Mouse (Mus musculus): Measurements from ENCODE around the gene Itgb7. TPM values are rescaled to one million over a fixed set of nuclear protein-coding genes. Genes with fewer than 3 reads are reported as not detected.

The Itgb7 gene
- total and polyA plus RNA-seq, 2 experiments from 2014 or later: 0.23 to 0.79 TPM

DNA sequence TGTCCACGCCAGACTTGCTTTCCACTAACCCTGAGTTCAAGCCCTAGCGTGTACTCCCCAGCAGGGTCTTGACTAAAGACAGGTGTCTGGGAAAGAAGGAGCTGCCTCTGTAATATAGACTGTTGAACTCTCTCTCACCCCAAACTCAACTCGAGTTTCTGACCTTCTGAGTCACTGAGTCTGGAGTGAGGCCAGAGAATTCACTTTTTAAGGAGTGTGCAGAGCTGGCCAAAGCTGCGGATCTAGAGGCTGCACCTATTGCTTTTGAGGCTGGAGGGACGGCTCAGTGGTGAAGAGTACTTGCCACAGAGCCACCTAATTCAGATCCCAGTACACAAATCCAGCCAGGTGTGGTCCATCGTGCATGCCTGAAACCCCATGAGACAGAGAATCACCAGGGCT, 64.1 kb downstream of the Itgb7 start:
- Histone ChIP-seq H3K9ac (replicated peaks; ENCODE audit: low read depth, low read length) (no peak overlapping the region), H3K36me3 (replicated peaks; ENCODE audit: control insufficient read depth, insufficient read depth, low read length) (no peaks in the 10 kb centered on the region), H3K9me3 (replicated peaks; ENCODE audit: control insufficient read depth, low read length) (no peaks in the 10 kb centered on the region), H3K4me2 (ENCODE audit: low read depth, low read length) (no peak overlapping the region), H3K27me3 (ENCODE audit: control insufficient read depth, insufficient read depth, low read length) (no peaks in the 10 kb centered on the region), H3K27ac (ENCODE audit: low read depth) (peak overlapping the region; percentile 30), H3K4me3 (ENCODE audit: low read depth, low read length) (no peak overlapping the region), H3K4me1 (ENCODE audit: control insufficient read depth, insufficient read depth) (peaks cover 11% of the 10 kb centered on the region)
- ATAC-seq (ENCODE audit: insufficient read depth, low read depth) (peak; percentile 67; the same call in 1 of the 2 replicates), DNase-seq (ENCODE audit: low spot score) (peak; percentile 40)
- TF ChIP-seq CTCF (IDR thresholded peaks at IDR 0.05; ENCODE audit: low read depth) (no peak), EP300 (IDR thresholded peaks at IDR 0.05; ENCODE audit: low read depth) (no peak)
- WGBS: 27% methylated on average over 6 of the region's 6 CpGs

Other genes with a start within 250 kb of the Itgb7 start
- gene Krt8, start 227.5 kb downstream of the Itgb7 start, total RNA-seq (2014; rRNA removed; ENCODE audit: low replicate concordance): 19.0 and 110 TPM in 2 replicates
- 7.2 and 10.0 TPM in 2 replicates for gene Krt8, start 227.5 kb downstream of the Itgb7 start, polyA plus RNA-seq (2015; fragmentation: Nextera tagmentation; extraction: Ambion mirVana)
- gene Krt18, start 203.8 kb downstream of the Itgb7 start, total RNA-seq (2014; rRNA removed; ENCODE audit: low replicate concordance): 12.9 and 75.9 TPM in 2 replicates
- gene Krt18, start 203.8 kb downstream of the Itgb7 start, polyA plus RNA-seq (2015; fragmentation: Nextera tagmentation; extraction: Ambion mirVana): 15.0 and 15.3 TPM in 2 replicates
- gene Eif4b, start 158.2 kb downstream of the Itgb7 start, total RNA-seq (2014; rRNA removed; ENCODE audit: low replicate concordance): 109 and 110 TPM in 2 replicates
- 40.6 and 46.0 TPM in 2 replicates for gene Eif4b, start 158.2 kb downstream of the Itgb7 start, polyA plus RNA-seq (2015; fragmentation: Nextera tagmentation; extraction: Ambion mirVana)
- gene Tns2, start 131.5 kb downstream of the Itgb7 start, total RNA-seq (2014; rRNA removed; ENCODE audit: low replicate concordance): 40.3 and 57.9 TPM in 2 replicates
- 21.9 and 24.6 TPM in 2 replicates for gene Tns2, start 131.5 kb downstream of the Itgb7 start, polyA plus RNA-seq (2015; fragmentation: Nextera tagmentation; extraction: Ambion mirVana)
- 20.0 and 22.8 TPM in 2 replicates for gene Spryd3, start 95.7 kb downstream of the Itgb7 start, total RNA-seq (2014; rRNA removed; ENCODE audit: low replicate concordance)
- 15.1 and 16.0 TPM in 2 replicates for gene Spryd3, start 95.7 kb downstream of the Itgb7 start, polyA plus RNA-seq (2015; fragmentation: Nextera tagmentation; extraction: Ambion mirVana)
- 30.5 and 35.4 TPM in 2 replicates for gene Igfbp6, start 87.6 kb downstream of the Itgb7 start, total RNA-seq (2014; rRNA removed; ENCODE audit: low replicate concordance)
- 24.0 and 24.2 TPM in 2 replicates for gene Igfbp6, start 87.6 kb downstream of the Itgb7 start, polyA plus RNA-seq (2015; fragmentation: Nextera tagmentation; extraction: Ambion mirVana)
- gene Soat2, start 81.4 kb downstream of the Itgb7 start, total RNA-seq (2014; rRNA removed; ENCODE audit: low replicate concordance): 1.7 TPM in 1 of 2 replicates, not detected in the other
- gene Soat2, start 81.4 kb downstream of the Itgb7 start, polyA plus RNA-seq (2015; fragmentation: Nextera tagmentation; extraction: Ambion mirVana): 0.08 and 0.14 TPM in 2 replicates
- gene Zfp740, start 28.7 kb downstream of the Itgb7 start, total RNA-seq (2014; rRNA removed; ENCODE audit: low replicate concordance): 31.1 and 38.4 TPM in 2 replicates
- 17.7 and 18.8 TPM in 2 replicates for gene Zfp740, start 28.7 kb downstream of the Itgb7 start, polyA plus RNA-seq (2015; fragmentation: Nextera tagmentation; extraction: Ambion mirVana)
- gene Csad, start 27.2 kb downstream of the Itgb7 start, total RNA-seq (2014; rRNA removed; ENCODE audit: low replicate concordance): 43.9 and 64.7 TPM in 2 replicates
- gene Csad, start 27.2 kb downstream of the Itgb7 start, polyA plus RNA-seq (2015; fragmentation: Nextera tagmentation; extraction: Ambion mirVana): 27.7 and 33.1 TPM in 2 replicates
- gene Rarg, start 25.6 kb upstream of the Itgb7 start, total RNA-seq (2014; rRNA removed; ENCODE audit: low replicate concordance): 8.9 and 9.7 TPM in 2 replicates
- gene Rarg, start 25.6 kb upstream of the Itgb7 start, polyA plus RNA-seq (2015; fragmentation: Nextera tagmentation; extraction: Ambion mirVana): 5.4 and 6.0 TPM in 2 replicates
- gene Gm9918, start 38.6 kb upstream of the Itgb7 start, total RNA-seq (2014; rRNA removed; ENCODE audit: low replicate concordance): not detected in 2 replicates
- gene Gm9918, start 38.6 kb upstream of the Itgb7 start, polyA plus RNA-seq (2015; fragmentation: Nextera tagmentation; extraction: Ambion mirVana): not detected in 2 replicates
- gene Mfsd5, start 47.5 kb upstream of the Itgb7 start, total RNA-seq (2014; rRNA removed; ENCODE audit: low replicate concordance): 35.6 and 53.5 TPM in 2 replicates
- 31.4 and 34.1 TPM in 2 replicates for gene Mfsd5, start 47.5 kb upstream of the Itgb7 start, polyA plus RNA-seq (2015; fragmentation: Nextera tagmentation; extraction: Ambion mirVana)
- 11.6 and 15.3 TPM in 2 replicates for gene Espl1, start 64.3 kb upstream of the Itgb7 start, total RNA-seq (2014; rRNA removed; ENCODE audit: low replicate concordance)
- gene Espl1, start 64.3 kb upstream of the Itgb7 start, polyA plus RNA-seq (2015; fragmentation: Nextera tagmentation; extraction: Ambion mirVana): 2.3 and 3.7 TPM in 2 replicates
- 90.7 and 148 TPM in 2 replicates for gene Pfdn5, start 94.2 kb upstream of the Itgb7 start, total RNA-seq (2014; rRNA removed; ENCODE audit: low replicate concordance)
- gene Pfdn5, start 94.2 kb upstream of the Itgb7 start, polyA plus RNA-seq (2015; fragmentation: Nextera tagmentation; extraction: Ambion mirVana): 344 and 362 TPM in 2 replicates
- gene Myg1, start 99.8 kb upstream of the Itgb7 start, total RNA-seq (2014; rRNA removed; ENCODE audit: low replicate concordance): 35.6 and 60.5 TPM in 2 replicates
- 39.0 and 41.1 TPM in 2 replicates for gene Myg1, start 99.8 kb upstream of the Itgb7 start, polyA plus RNA-seq (2015; fragmentation: Nextera tagmentation; extraction: Ambion mirVana)
- 25.9 and 59.6 TPM in 2 replicates for gene Aaas, start 118.8 kb upstream of the Itgb7 start, total RNA-seq (2014; rRNA removed; ENCODE audit: low replicate concordance)
- 18.8 and 20.4 TPM in 2 replicates for gene Aaas, start 118.8 kb upstream of the Itgb7 start, polyA plus RNA-seq (2015; fragmentation: Nextera tagmentation; extraction: Ambion mirVana)
- not detected in 2 replicates for gene Sp7, start 135.2 kb upstream of the Itgb7 start, total RNA-seq (2014; rRNA removed; ENCODE audit: low replicate concordance)
- gene Sp7, start 135.2 kb upstream of the Itgb7 start, polyA plus RNA-seq (2015; fragmentation: Nextera tagmentation; extraction: Ambion mirVana): not detected in 2 replicates
- gene Sp1, start 174.2 kb upstream of the Itgb7 start, total RNA-seq (2014; rRNA removed; ENCODE audit: low replicate concordance): 32.1 and 32.6 TPM in 2 replicates
- 3.0 and 3.1 TPM in 2 replicates for gene Sp1, start 174.2 kb upstream of the Itgb7 start, polyA plus RNA-seq (2015; fragmentation: Nextera tagmentation; extraction: Ambion mirVana)
- gene Amhr2, start 213.4 kb upstream of the Itgb7 start, total RNA-seq (2014; rRNA removed; ENCODE audit: low replicate concordance): 0.19 and 0.81 TPM in 2 replicates
- gene Amhr2, start 213.4 kb upstream of the Itgb7 start, polyA plus RNA-seq (2015; fragmentation: Nextera tagmentation; extraction: Ambion mirVana): 0.75 and 1.9 TPM in 2 replicates
- 16.8 and 25.7 TPM in 2 replicates for gene Prr13, start 227.1 kb upstream of the Itgb7 start, total RNA-seq (2014; rRNA removed; ENCODE audit: low replicate concordance)
- gene Prr13, start 227.1 kb upstream of the Itgb7 start, polyA plus RNA-seq (2015; fragmentation: Nextera tagmentation; extraction: Ambion mirVana): 71.4 and 73.4 TPM in 2 replicates
- 180 and 221 TPM in 2 replicates for gene Pcbp2, start 238.6 kb upstream of the Itgb7 start, total RNA-seq (2014; rRNA removed; ENCODE audit: low replicate concordance)
- gene Pcbp2, start 238.6 kb upstream of the Itgb7 start, polyA plus RNA-seq (2015; fragmentation: Nextera tagmentation; extraction: Ambion mirVana): 118 and 121 TPM in 2 replicates